Mouse (Mus musculus): Measurements from ENCODE around the gene Pate3. TPM values are rescaled to one million over a fixed set of nuclear protein-coding genes. Genes with fewer than 3 reads are reported as not detected.

The Pate3 gene
- total and polyA plus RNA-seq, 2 experiments from 2014 or later: not detected

DNA sequence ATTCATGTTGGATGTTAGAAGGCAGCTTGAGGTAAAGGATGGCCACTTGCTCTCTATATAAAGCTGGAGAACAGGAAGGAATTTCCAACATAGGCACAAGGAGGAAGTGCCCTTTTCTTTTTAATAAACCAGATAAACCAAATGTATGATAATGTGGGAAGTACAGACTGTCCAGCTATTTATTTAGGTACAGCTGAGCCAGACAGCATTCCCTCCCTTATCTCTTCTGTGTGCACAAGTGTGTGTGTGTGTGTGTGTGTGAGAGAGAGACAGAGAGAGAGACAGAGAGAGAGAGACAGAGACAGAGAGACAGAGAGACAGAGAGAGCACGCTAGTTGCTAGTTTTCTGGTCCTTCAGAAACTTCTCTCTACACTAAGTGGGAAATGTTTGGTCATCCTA is 36.2 kb downstream of the Pate3 start, which contains the start of gene Pate4:
Gene Pate4, minus strand, starts transcription at position 101 of the 400 bp plus-strand sequence.
- DNase-seq (ENCODE audit: low spot score) (no peak), ATAC-seq (no peak)
- TF ChIP-seq CTCF (IDR thresholded peaks at IDR 0.05; ENCODE audit: low read depth): no peak
- Histone ChIP-seq H3K27ac (no peak within 1 kb of the TSS), H3K9ac (replicated peaks; ENCODE audit: low read length) (no peak within 1 kb of the TSS), H3K9me3 (ENCODE audit: low read length) (no peaks in the 10 kb centered on the region), H3K4me1 (ENCODE audit: insufficient read depth, low read length) (no peaks in the 10 kb centered on the region), H3K4me3 (ENCODE audit: low read length) (no peak within 1 kb of the TSS), H3K27me3 (ENCODE audit: insufficient read depth, low read length) (no peaks in the 10 kb centered on the region), H3K4me2 (ENCODE audit: low read depth, low read length) (no peak within 1 kb of the TSS), H3K36me3 (ENCODE audit: insufficient read depth, low read length) (no peaks in the 10 kb centered on the region)
- 95% methylated on average over 1 of the region's 1 CpGs for WGBS

- Histone ChIP-seq H3K9me3 (ENCODE audit: low read length) (no peaks in the 10 kb centered on the region), H3K36me3 (ENCODE audit: insufficient read depth, low read length) (no peaks in the 10 kb centered on the region), H3K27ac (no peak overlapping the region), H3K4me3 (ENCODE audit: low read length) (no peak overlapping the region), H3K27me3 (ENCODE audit: insufficient read depth, low read length) (no peaks in the 10 kb centered on the region), H3K4me1 (ENCODE audit: insufficient read depth, low read length) (no peaks in the 10 kb centered on the region), H3K9ac (replicated peaks; ENCODE audit: low read length) (no peak overlapping the region), H3K4me2 (ENCODE audit: low read depth, low read length) (no peak overlapping the region)
- no peak for TF ChIP-seq CTCF (IDR thresholded peaks at IDR 0.05; ENCODE audit: low read depth)
- WGBS: 61% methylated on average over 8 of the region's 8 CpGs
- DNase-seq (ENCODE audit: low spot score): no peak
- no peak for ATAC-seq
These were observed 40.2 kb downstream of the Pate3 start for GRCm38 (mm10) chr9:35607647-35608405.

Other genes with a start within 250 kb of the Pate3 start
- gene Cdon, start 227.1 kb downstream of the Pate3 start, total RNA-seq (2014; rRNA removed): 10.6 and 11.1 TPM in 2 replicates
- 1.0 and 1.7 TPM in 2 replicates for gene Cdon, start 227.1 kb downstream of the Pate3 start, polyA plus RNA-seq (2015; fragmentation: Nextera tagmentation; extraction: Ambion mirVana)
- not detected in 2 replicates for gene Gm1113, start 129.9 kb downstream of the Pate3 start, total RNA-seq (2014; rRNA removed)
- gene Gm1113, start 129.9 kb downstream of the Pate3 start, polyA plus RNA-seq (2015; fragmentation: Nextera tagmentation; extraction: Ambion mirVana): not detected in 2 replicates
- 19.7 and 19.8 TPM in 2 replicates for gene Ddx25, start 89.7 kb downstream of the Pate3 start, total RNA-seq (2014; rRNA removed)
- 23.3 and 24.4 TPM in 2 replicates for gene Ddx25, start 89.7 kb downstream of the Pate3 start, polyA plus RNA-seq (2015; fragmentation: Nextera tagmentation; extraction: Ambion mirVana)
- 8.3 and 10.2 TPM in 2 replicates for gene Pus3, start 89.6 kb downstream of the Pate3 start, total RNA-seq (2014; rRNA removed)
- gene Pus3, start 89.6 kb downstream of the Pate3 start, polyA plus RNA-seq (2015; fragmentation: Nextera tagmentation; extraction: Ambion mirVana): 12.2 and 13.7 TPM in 2 replicates
- 0.47 and 0.79 TPM in 2 replicates for gene Pate2, start 77.9 kb downstream of the Pate3 start, total RNA-seq (2014; rRNA removed)
- 0.41 and 0.67 TPM in 2 replicates for gene Pate2, start 77.9 kb downstream of the Pate3 start, polyA plus RNA-seq (2015; fragmentation: Nextera tagmentation; extraction: Ambion mirVana)
- 9.6 and 9.7 TPM in 2 replicates for gene Hyls1, start 77.8 kb downstream of the Pate3 start, total RNA-seq (2014; rRNA removed)
- gene Hyls1, start 77.8 kb downstream of the Pate3 start, polyA plus RNA-seq (2015; fragmentation: Nextera tagmentation; extraction: Ambion mirVana): 9.5 and 11.8 TPM in 2 replicates
- not detected in 2 replicates for gene Pate4, start 36.3 kb downstream of the Pate3 start, total RNA-seq (2014; rRNA removed)
- not detected in 2 replicates for gene Pate4, start 36.3 kb downstream of the Pate3 start, polyA plus RNA-seq (2015; fragmentation: Nextera tagmentation; extraction: Ambion mirVana)
- not detected in 2 replicates for gene Pate1, start 39.2 kb upstream of the Pate3 start, total RNA-seq (2014; rRNA removed)
- not detected in 2 replicates for gene Pate1, start 39.2 kb upstream of the Pate3 start, polyA plus RNA-seq (2015; fragmentation: Nextera tagmentation; extraction: Ambion mirVana)
- not detected in 2 replicates for gene Gm17677, start 92.8 kb upstream of the Pate3 start, total RNA-seq (2014; rRNA removed)
- gene Gm17677, start 92.8 kb upstream of the Pate3 start, polyA plus RNA-seq (2015; fragmentation: Nextera tagmentation; extraction: Ambion mirVana): not detected in 2 replicates
- not detected in 2 replicates for gene Gm17727, start 129.9 kb upstream of the Pate3 start, total RNA-seq (2014; rRNA removed)
- not detected in 2 replicates for gene Gm17727, start 129.9 kb upstream of the Pate3 start, polyA plus RNA-seq (2015; fragmentation: Nextera tagmentation; extraction: Ambion mirVana)
- not detected in 2 replicates for gene Gm27235, start 141.9 kb upstream of the Pate3 start, total RNA-seq (2014; rRNA removed)
- gene Gm27235, start 141.9 kb upstream of the Pate3 start, polyA plus RNA-seq (2015; fragmentation: Nextera tagmentation; extraction: Ambion mirVana): not detected in 2 replicates
- gene D730048I06Rik, start 141.9 kb upstream of the Pate3 start, total RNA-seq (2014; rRNA removed): not detected in 2 replicates
- not detected in 2 replicates for gene D730048I06Rik, start 141.9 kb upstream of the Pate3 start, polyA plus RNA-seq (2015; fragmentation: Nextera tagmentation; extraction: Ambion mirVana)
- not detected in 2 replicates for gene 9230110F15Rik, start 195.9 kb upstream of the Pate3 start, total RNA-seq (2014; rRNA removed)
- gene 9230110F15Rik, start 195.9 kb upstream of the Pate3 start, polyA plus RNA-seq (2015; fragmentation: Nextera tagmentation; extraction: Ambion mirVana): not detected in 2 replicates